Mouse (Mus musculus): Measurements from ENCODE around the gene Havcr1.

GRCm38 (mm10) chr11:46698830-46699229 is 36.0 kb upstream of the Havcr1 start:
- TF ChIP-seq CTCF (IDR thresholded peaks at IDR 0.05; ENCODE audit: low read depth, low read length), result no peak
- TF ChIP-seq POLR2A (IDR thresholded peaks at IDR 0.05; ENCODE audit: extremely low read depth, insufficient read depth, low read length), result no peak

Data from liver, adult 2 months (tissue).